In the genomic region with DNA sequence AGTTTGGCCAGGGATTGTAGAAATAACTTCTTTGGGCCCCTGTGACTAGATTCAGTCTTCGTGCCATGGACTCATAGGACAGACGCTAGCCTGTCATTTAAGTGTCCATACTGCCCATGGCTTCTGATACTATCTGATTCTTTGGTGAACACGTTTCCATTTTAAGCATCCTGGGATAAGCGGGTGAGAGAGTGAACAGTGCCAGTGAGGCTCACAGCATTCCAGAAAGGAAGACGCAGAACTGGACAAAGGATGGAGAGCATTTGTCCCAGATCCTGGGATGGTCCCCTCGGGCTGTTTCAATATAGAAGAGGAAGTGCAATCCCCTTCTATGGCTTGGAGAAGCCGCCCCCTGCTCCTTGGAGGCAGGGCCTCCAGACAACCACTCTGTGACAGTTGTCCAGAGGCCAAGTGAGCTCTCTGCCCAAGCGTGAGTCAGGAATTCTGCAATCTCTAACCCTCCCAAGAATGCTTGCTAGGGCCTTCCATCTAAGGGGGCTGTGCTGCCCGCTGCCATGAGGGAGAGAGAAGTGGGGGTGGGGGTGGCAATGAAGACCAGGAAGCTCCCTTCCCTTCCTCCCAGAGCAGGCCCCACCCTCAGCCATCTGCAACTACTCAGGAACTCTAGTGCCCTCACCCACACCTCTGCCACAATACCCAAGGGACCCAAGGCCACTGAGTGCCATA, we compare ENCODE assay signal across 9 mouse cellular contexts. TPM values are rescaled to one million over a fixed set of nuclear protein-coding genes. Genes with fewer than 3 reads are reported as not detected.
A peak's percentile ranks its signal among the peaks of the same experiment; 100 is the strongest.
DNase-seq lines count a peak whose midpoint lies in the region; ATAC-seq and TF ChIP-seq lines count a peak whose summit lies in the region.
"Had no signal": no experiment of that assay in that cellular context is flagged by ENCODE, and none has a peak within 500 bp of the region (broad histone marks: within the 10 kb centered on the region; RNA-seq: fewer than 3 reads in every experiment).

No protein-coding gene starts in this region.

- DNase-seq in spleen, adult 2 months (ENCODE audit: low read depth in 1 of 2, low spot score in 2 of 2) = no peak
- DNase-seq in spleen, postnatal 36 days (ENCODE audit: low spot score in 2 of 2) = no peak
- DNase-seq in forebrain, postnatal 0 days = no peak
- DNase-seq in hindbrain, embryonic 14.5 days (ENCODE audit: low spot score) = no peak
- DNase-seq in lung, embryonic 14.5 days = peak; percentile 93
- DNase-seq in c-Kit-positive CD71-positive TER-119-positive erythroid progenitor cells, embryonic 14.5 days (ENCODE audit: low spot score) = no peak
- no peak for DNase-seq in spleen, postnatal 14 days (ENCODE audit: low spot score in 2 of 2)

- ATAC-seq in forebrain, postnatal 0 days = no peak
- ATAC-seq in hindbrain, embryonic 14.5 days (ENCODE audit: low FRiP score) = no peak
- ATAC-seq in lung, embryonic 14.5 days (ENCODE audit: insufficient read depth) = peak; percentile 8; the same call in 1 of the 2 replicates
- ATAC-seq in stomach, embryonic 15.5 days (ENCODE audit: insufficient read depth, low FRiP score, low read depth) = no peak

- H3K36me3 ChIP-seq in spleen, adult 2 months (ENCODE audit: control insufficient read depth, insufficient read depth, low read length) = no peaks in the 10 kb centered on the region
- H3K36me3 ChIP-seq in forebrain, postnatal 0 days (ENCODE audit: insufficient read depth) = no peaks in the 10 kb centered on the region
- no peaks in the 10 kb centered on the region for H3K36me3 ChIP-seq in hindbrain, embryonic 14.5 days (replicated peaks; ENCODE audit: control insufficient read depth, insufficient read depth)
- H3K36me3 ChIP-seq in lung, embryonic 14.5 days (ENCODE audit: insufficient read depth) = peaks cover 4% of the 10 kb centered on the region
- no peaks in the 10 kb centered on the region for H3K36me3 ChIP-seq in stomach, embryonic 15.5 days

- no peak for TF ChIP-seq POLR2A in spleen, adult 2 months (IDR thresholded peaks at IDR 0.05; ENCODE audit: low read depth, low read length)

- no peaks in the 10 kb centered on the region for H3K9me3 ChIP-seq in forebrain, postnatal 0 days (ENCODE audit: low read length)
- no peaks in the 10 kb centered on the region for H3K9me3 ChIP-seq in hindbrain, embryonic 14.5 days (ENCODE audit: control insufficient read depth, low read length)
- no peaks in the 10 kb centered on the region for H3K9me3 ChIP-seq in lung, embryonic 14.5 days (ENCODE audit: low read depth, low read length)
- H3K9me3 ChIP-seq in stomach, embryonic 15.5 days = no peaks in the 10 kb centered on the region

- peaks cover 2% of the 10 kb centered on the region; the same call in 1 of the 2 replicates for H3K27me3 ChIP-seq in spleen, adult 2 months (ENCODE audit: control insufficient read depth, insufficient read depth, low read length)
- H3K27me3 ChIP-seq in forebrain, postnatal 0 days (ENCODE audit: insufficient read depth, low read length) = no peaks in the 10 kb centered on the region
- no peaks in the 10 kb centered on the region for H3K27me3 ChIP-seq in hindbrain, embryonic 14.5 days (ENCODE audit: control insufficient read depth, insufficient read depth, low read length)
- H3K27me3 ChIP-seq in lung, embryonic 14.5 days (ENCODE audit: insufficient read depth, low read length) = no peaks in the 10 kb centered on the region
- H3K27me3 ChIP-seq in stomach, embryonic 15.5 days (replicated peaks) = no peaks in the 10 kb centered on the region

- H3K4me1 ChIP-seq in spleen, adult 2 months (ENCODE audit: control insufficient read depth, insufficient read depth, insufficient read length) = no peaks in the 10 kb centered on the region
- peaks cover 23% of the 10 kb centered on the region for H3K4me1 ChIP-seq in forebrain, postnatal 0 days (ENCODE audit: insufficient read depth)
- H3K4me1 ChIP-seq in hindbrain, embryonic 14.5 days (replicated peaks; ENCODE audit: control insufficient read depth, insufficient read depth, low read length) = peaks cover 55% of the 10 kb centered on the region
- H3K4me1 ChIP-seq in lung, embryonic 14.5 days (ENCODE audit: insufficient read depth) = peaks cover 47% of the 10 kb centered on the region
- peaks cover 59% of the 10 kb centered on the region for H3K4me1 ChIP-seq in stomach, embryonic 15.5 days

- no peak overlapping the region for H3K9ac ChIP-seq in forebrain, postnatal 0 days
- 0 out of 2 replicates have a peak overlapping the region, but pooled peaks have one; percentile 32 for H3K9ac ChIP-seq in hindbrain, embryonic 14.5 days
- peak overlapping the region; percentile 60 for H3K9ac ChIP-seq in lung, embryonic 14.5 days
- no peak overlapping the region for H3K9ac ChIP-seq in stomach, embryonic 15.5 days
- H3K9ac ChIP-seq: liver, embryonic 14.5 days had no signal

- no peak overlapping the region for H3K4me3 ChIP-seq in spleen, adult 2 months (ENCODE audit: extremely low read depth, insufficient read depth, insufficient read length)
- H3K4me3 ChIP-seq in forebrain, postnatal 0 days (ENCODE audit: low read depth, low read length) = no peak overlapping the region
- no peak overlapping the region for H3K4me3 ChIP-seq in hindbrain, embryonic 14.5 days (replicated peaks; ENCODE audit: low read length)
- peak overlapping the region; percentile 29 for H3K4me3 ChIP-seq in lung, embryonic 14.5 days (ENCODE audit: low read depth, low read length)
- peak overlapping the region; percentile 12; the same call in 1 of the 2 replicates for H3K4me3 ChIP-seq in stomach, embryonic 15.5 days (replicated peaks)

- no peak overlapping the region for H3K4me2 ChIP-seq in forebrain, postnatal 0 days (ENCODE audit: low read depth)
- peak overlapping the region; percentile 28; the same call in 1 of the 2 replicates for H3K4me2 ChIP-seq in hindbrain, embryonic 14.5 days (replicated peaks)
- H3K4me2 ChIP-seq in lung, embryonic 14.5 days = peak overlapping the region; percentile 65
- peak overlapping the region; percentile 51 for H3K4me2 ChIP-seq in stomach, embryonic 15.5 days

- H3K27ac ChIP-seq in spleen, adult 2 months (ENCODE audit: insufficient read depth, low read length) = peak overlapping the region; percentile 49
- H3K27ac ChIP-seq in forebrain, postnatal 0 days (ENCODE audit: low read depth, low read length) = peak overlapping the region; percentile 54; the same call in 1 of the 2 replicates
- H3K27ac ChIP-seq in hindbrain, embryonic 14.5 days = peak overlapping the region; percentile 78
- peak overlapping the region; percentile 99 for H3K27ac ChIP-seq in lung, embryonic 14.5 days (ENCODE audit: low read depth)
- peak overlapping the region; percentile 99 for H3K27ac ChIP-seq in stomach, embryonic 15.5 days
- H3K27ac ChIP-seq: liver, embryonic 14.5 days had no signal

- no peak for TF ChIP-seq CTCF in spleen, adult 2 months (IDR thresholded peaks at IDR 0.05; ENCODE audit: extremely low read depth, insufficient read depth, insufficient read length, insufficient replicate concordance)
- TF ChIP-seq CTCF in forebrain, postnatal 0 days (IDR thresholded peaks at IDR 0.05; ENCODE audit: low read depth) = no peak
- TF ChIP-seq CTCF in lung, embryonic 14.5 days (IDR thresholded peaks at IDR 0.05; ENCODE audit: low read depth) = no peak

- 72% methylated on average over 9 of the region's 9 CpGs for WGBS in spleen, adult 2 months
- 25% methylated on average over 9 of the region's 9 CpGs for WGBS in forebrain, postnatal 0 days
- 36% methylated on average over 9 of the region's 9 CpGs for WGBS in hindbrain, embryonic 14.5 days
- WGBS in lung, embryonic 14.5 days = 18% methylated on average over 9 of the region's 9 CpGs
- 23% methylated on average over 9 of the region's 9 CpGs for WGBS in stomach, embryonic 15.5 days

RNA-seq across cellular contexts. Expression of a gene that starts 3.3 kb away (rescaled TPM):
- 69.3 and 84.2 TPM in 2 replicates for polyA plus RNA-seq in spleen, adult 2 months (2012; rRNA removed)
- total RNA-seq in forebrain, postnatal 0 days (2014; rRNA removed) = 127 and 160 TPM in 2 replicates
- polyA plus RNA-seq in forebrain, postnatal 0 days (2015; fragmentation: Nextera tagmentation; extraction: Ambion mirVana) = 117 and 121 TPM in 2 replicates
- 122 and 128 TPM in 2 replicates for polyA plus RNA-seq in hindbrain, embryonic 14.5 days (2014; fragmentation: Nextera tagmentation; extraction: Ambion mirVana)
- polyA plus RNA-seq in lung, embryonic 14.5 days (2014; fragmentation: Nextera tagmentation; extraction: Ambion mirVana) = 663 and 691 TPM in 2 replicates
- polyA plus RNA-seq in stomach, embryonic 15.5 days (2015; fragmentation: Nextera tagmentation; extraction: Ambion mirVana) = 1,174 and 1,300 TPM in 2 replicates

RNA-seq across cellular contexts. Expression of a gene that starts 24.8 kb away (rescaled TPM):
- polyA plus RNA-seq in spleen, adult 2 months (2012; rRNA removed) = 12.0 and 14.8 TPM in 2 replicates
- total RNA-seq in forebrain, postnatal 0 days (2014; rRNA removed) = 36.2 and 41.2 TPM in 2 replicates
- 30.9 and 38.2 TPM in 2 replicates for polyA plus RNA-seq in forebrain, postnatal 0 days (2015; fragmentation: Nextera tagmentation; extraction: Ambion mirVana)
- polyA plus RNA-seq in hindbrain, embryonic 14.5 days (2014; fragmentation: Nextera tagmentation; extraction: Ambion mirVana) = 37.7 and 46.2 TPM in 2 replicates
- polyA plus RNA-seq in lung, embryonic 14.5 days (2014; fragmentation: Nextera tagmentation; extraction: Ambion mirVana) = 20.2 and 21.8 TPM in 2 replicates
- 18.4 and 18.8 TPM in 2 replicates for polyA plus RNA-seq in stomach, embryonic 15.5 days (2015; fragmentation: Nextera tagmentation; extraction: Ambion mirVana)

Comparison
In these comparisons a context has a peak if more than half of its experiments do, and no peak if none do; other contexts are left out.
1. H3K27ac ChIP-seq: peak in every context shown above with its lines; median percentile 99 in lung, embryonic 14.5 days; 99 in stomach, embryonic 15.5 days; 78 in hindbrain, embryonic 14.5 days; 54 in forebrain, postnatal 0 days; 49 in spleen, adult 2 months.
2. H3K4me3 ChIP-seq: peak in lung, embryonic 14.5 days (single experiment) and stomach, embryonic 15.5 days (single experiment); none in spleen, adult 2 months (single experiment), forebrain, postnatal 0 days (single experiment) and hindbrain, embryonic 14.5 days (single experiment).
3. H3K9ac ChIP-seq: peak in hindbrain, embryonic 14.5 days (single experiment) and lung, embryonic 14.5 days (single experiment); none in forebrain, postnatal 0 days (single experiment) and stomach, embryonic 15.5 days (single experiment).